Mouse (Mus musculus) naive thymus-derived CD4-positive, alpha-beta T cell, adult 2 months (primary cell): ENCODE measurements around the gene Tprgl.
A peak's percentile ranks its signal among the peaks of the same experiment; 100 is the strongest.

ENCODE experiments used
- DNase-seq: peaks from one replicate; pipeline ENCODE4 v3.0.0-alpha.2; 2011; ENCODE audit warnings: low read depth

The Tprgl gene

GRCm38 (mm10) chr4:154160538-154161390 is at the start of gene Tprgl:
TSS of gene Tprgl (minus strand) at chr4:154160666.
- DNase-seq = peak; percentile 98

GRCm38 (mm10) chr4:154209825-154210224 is 49.4 kb upstream of the Tprgl start:
- DNase-seq = no peak

DNA sequence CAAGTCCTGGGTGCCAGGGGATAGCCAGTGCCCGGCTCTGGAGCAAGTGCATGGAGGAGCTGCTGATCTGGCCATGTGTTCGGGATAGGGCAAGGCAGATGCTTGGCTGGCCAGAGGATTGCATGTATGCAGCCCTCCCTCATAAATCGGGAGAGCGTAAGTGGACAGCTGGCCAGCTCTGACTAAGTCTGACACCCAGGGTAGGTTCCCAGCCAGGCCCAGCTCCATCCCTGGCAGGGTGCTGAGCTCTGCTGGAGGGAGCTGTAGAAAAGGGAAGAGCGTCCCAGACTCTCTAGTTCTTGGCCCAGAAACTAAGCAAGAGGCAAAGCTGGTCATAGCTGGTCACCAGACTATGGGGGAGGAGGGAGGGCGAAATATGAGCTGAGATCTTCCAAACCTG is 48.6 kb upstream of the Tprgl start:
- no peak for DNase-seq

DNA sequence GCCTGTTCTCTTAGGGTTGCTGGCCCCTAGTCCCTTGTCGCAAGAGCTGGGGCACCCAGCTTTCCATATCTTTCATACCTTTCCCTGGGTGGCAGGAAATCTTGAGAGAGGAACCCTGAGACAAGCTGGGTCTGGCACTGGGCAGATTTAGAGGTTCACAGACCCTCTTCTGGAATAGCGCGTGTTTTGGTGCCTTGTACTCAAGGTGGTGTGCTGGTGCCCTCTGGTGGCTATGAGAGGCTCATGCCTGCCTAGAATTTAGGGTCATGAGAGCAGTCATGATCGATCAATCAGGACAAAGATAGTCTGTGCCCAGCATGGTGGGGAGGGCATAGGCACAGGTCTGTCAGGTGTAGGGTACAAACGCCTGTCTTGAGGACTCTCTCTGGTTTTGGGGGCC is 46.8 kb upstream of the Tprgl start:
- peak; percentile 60 for DNase-seq

DNA sequence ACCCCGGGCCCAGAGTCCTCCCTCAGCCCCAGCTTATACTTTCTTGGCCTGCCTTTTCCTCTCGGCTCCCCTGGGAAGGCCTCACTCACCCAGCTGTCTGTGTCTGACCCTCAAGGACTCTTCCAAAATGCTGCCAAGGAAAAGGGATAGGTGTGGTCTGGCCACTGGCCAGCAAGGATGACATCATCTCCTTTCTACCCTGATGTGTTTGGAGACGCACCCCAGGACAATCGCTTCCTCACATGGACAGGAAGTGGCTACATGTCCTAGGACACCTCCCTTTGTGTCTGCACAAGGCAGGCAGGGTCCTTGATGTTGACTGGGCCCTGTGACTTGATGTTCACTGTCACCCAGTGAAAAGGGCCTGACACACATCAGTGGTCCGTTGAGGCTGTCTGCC is 44.9 kb upstream of the Tprgl start:
- no peak for DNase-seq

DNA sequence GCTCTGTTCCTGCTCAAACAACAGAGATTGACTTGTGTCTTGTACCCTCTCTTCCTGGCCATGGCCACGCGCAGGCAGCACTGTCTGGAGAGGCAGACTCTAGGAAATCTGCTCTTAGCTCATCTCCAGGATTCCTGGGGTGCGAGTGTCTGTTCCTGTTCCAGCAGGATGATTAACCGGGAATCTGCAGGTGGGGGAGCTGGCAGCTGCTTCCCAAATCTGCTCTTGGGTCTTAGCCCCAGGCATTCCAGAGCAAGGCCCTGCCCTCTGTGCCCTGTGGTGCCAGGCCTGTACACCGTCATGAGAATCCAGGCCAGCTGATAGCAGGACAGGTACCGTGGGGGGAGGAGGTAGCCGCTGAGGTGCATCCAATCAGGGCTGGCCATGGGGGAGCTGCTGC is 44.1 kb upstream of the Tprgl start:
- no peak for DNase-seq

DNA sequence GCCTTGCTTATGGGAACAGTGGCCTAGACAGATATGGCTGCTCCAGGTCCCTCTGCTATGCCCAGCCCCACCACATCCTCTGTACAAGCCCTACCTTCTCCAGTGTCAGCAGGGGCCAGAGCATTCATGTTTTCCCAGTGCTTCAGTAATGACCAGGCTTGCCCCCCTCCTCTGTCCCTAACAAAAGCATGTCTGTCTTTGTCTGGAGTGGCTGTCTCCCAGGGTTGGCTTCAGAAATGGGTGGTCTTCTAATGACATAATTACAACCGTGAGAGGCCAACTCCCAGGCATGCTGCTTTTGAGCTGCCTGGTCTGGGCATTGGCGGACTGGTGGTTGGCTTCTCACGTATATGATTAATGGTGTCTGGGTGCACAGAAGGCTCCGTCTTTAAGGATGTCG is 41.0 kb upstream of the Tprgl start:
- no peak for DNase-seq

DNA sequence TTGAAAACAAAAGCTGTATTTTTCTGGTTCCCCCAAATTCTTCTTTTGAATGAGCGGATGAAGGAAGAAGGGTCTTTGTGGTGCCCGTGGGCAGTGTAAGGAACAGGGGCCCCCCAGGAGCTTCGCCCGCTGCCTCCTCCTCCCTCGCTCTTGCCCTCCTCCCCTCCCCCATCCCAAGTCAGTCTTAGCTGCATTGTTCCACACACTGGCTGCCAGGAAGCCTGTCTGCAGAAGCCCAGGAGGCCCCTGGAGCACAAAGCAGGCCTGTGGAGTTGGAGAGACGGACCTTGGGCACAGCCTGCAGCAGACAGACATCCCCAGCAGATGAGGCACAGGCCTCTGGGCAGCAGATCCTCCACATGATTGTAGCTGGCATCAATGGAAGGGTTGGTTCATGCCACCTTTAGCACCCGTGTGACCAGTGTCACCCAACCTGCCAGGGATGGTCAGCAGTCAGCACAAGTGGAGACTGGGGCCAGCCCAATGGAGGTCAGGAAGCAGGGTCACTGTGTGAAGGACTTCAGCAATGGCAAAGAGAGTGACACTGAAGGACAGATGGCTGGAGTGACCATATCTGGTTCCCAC is 38.0 kb upstream of the Tprgl start:
- no peak for DNase-seq

- DNase-seq = no peak
Measured at GRCm38 (mm10) chr4:154197961-154198360, 37.5 kb upstream of the Tprgl start.

DNA sequence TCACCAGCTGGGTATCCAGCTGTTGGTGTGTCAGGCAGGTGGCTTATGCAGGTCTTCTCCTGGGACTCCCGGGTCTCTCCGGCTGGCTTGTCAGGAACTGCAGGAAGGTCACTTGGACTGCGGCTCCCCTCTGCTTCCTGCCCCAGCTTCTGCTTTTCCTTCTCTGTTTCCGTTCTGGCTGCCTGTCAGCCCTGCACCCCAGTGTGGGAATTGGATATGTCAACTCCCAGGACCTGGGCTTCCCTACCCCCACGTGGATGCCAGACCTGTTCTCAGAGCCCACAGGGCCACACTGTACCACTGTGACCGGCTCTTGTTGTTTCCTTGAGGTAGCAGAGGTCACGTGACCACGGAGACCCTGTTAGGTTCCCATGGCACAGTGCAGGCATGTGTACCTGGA is 28.5 kb upstream of the Tprgl start:
- no peak for DNase-seq

DNA sequence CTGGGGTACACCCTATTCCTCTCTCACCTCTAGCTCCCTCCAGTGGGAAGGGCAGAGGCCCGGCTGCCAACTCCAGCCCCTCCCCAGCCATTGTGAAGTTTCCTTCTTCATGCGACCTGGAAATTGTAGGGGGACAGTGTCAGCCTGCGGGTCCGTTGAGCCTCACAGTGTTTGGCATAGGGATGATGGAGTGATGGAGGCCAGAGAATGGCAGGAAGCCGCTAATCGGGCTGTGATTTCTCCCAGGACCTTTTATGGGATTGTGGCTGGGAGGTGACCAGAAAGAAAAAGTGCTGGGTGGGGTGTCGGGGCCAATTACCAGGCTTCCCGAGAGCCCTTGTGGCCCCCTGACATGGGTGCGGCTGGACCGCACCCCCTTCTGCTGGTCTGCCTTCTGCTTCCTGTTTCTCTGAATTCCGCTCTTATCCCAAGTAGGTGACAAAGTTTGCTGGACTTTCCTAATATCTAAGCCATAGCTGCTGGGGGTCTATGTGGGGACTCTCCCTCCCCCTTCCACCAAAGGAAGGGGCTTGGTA is 25.6 kb upstream of the Tprgl start:
- no peak for DNase-seq

- DNase-seq = no peak
Measured at GRCm38 (mm10) chr4:154185001-154185400, 24.5 kb upstream of the Tprgl start.

GRCm38 (mm10) chr4:154183566-154183965 is 23.1 kb upstream of the Tprgl start:
- DNase-seq = no peak

GRCm38 (mm10) chr4:154181001-154181400 is 20.5 kb upstream of the Tprgl start:
- DNase-seq = no peak

DNA sequence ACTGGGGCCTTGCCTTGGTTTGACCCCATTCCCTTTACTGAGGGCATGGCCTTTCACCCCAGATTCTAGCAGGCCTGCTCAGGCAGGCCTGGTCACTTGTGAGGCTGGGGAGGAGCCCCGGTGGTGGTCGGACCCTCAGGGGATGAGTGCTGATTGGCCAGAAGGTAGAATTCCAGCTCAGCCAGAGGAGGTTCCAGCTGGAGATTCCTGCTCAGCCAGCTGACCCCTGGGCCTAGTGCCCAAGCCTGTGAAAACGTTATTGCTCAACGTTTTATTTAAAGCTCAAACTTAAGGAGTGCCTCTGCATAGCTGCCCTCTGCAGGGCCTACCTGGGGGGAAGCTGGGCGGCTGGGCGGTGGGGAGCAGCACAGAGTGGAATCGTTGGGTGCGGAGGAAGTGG is 16.8 kb upstream of the Tprgl start:
- DNase-seq = no peak

GRCm38 (mm10) chr4:154171931-154172604 is 11.6 kb upstream of the Tprgl start:
- no peak for DNase-seq

DNA sequence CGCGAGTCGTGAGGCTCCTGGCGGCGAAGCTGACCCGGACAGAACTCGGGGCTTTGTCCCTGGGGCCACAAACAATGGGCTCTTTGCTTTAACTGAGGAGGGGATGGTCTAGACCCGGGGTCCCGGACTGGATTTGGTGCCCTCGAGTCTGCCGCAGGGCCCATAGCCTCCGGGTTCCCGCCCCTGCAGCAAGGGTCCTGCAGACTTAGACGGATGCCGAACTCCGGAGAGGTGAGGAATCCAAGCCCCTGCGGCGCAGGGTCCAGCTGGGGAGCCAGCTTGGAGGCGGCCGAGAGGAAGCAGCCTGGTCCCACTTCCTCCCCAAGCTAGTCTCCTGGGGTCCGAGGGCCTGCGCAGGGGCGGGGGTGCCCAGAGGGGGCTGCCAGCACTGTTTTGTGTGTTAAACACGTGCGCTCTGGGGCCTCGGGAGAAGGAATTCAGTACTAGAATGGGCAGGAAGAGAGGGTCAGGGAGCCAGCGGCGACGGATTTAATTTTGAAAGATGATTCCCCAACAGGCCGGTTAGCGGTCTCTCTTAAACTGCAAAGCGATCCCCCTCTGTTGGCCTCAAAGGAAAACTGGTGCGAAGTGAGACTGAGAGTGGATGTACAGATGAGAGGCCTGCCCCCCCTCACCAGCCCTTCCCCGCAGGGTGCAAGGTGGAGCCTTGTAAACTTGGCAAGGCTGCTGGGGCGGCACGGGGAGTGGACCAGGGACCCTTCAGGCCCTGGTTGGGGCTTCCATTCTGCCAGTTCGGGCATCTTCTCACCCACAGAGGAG is 10.9 kb upstream of the Tprgl start:
- no peak for DNase-seq

- DNase-seq = no peak
Measured at GRCm38 (mm10) chr4:154170506-154171150, 10.2 kb upstream of the Tprgl start, which contains the start of gene Megf6. TSS of gene Megf6 (plus strand) at chr4:154170730.

- DNase-seq = no peak
Measured at GRCm38 (mm10) chr4:154170021-154170420, 9.6 kb upstream of the Tprgl start.

DNA sequence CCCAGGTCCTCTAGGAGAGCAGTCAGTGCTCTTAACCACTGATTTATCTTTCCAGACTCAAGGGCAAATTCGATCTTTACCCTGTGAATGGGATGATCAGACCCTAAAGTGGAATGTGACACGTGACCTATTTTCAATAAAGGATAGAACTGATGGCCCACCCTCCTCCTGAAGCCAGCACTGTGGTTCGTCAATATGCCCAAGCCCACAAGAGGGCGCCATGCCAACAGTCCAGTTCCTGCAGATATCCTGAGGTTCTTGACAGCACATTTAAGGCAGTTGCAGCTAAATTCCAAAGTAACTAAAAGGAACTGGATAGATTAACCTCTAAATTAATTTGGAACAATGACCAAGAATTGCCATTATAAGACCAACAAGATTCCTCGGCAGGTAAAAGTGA is 6.6 kb upstream of the Tprgl start:
- DNase-seq = peak; percentile 59

DNA sequence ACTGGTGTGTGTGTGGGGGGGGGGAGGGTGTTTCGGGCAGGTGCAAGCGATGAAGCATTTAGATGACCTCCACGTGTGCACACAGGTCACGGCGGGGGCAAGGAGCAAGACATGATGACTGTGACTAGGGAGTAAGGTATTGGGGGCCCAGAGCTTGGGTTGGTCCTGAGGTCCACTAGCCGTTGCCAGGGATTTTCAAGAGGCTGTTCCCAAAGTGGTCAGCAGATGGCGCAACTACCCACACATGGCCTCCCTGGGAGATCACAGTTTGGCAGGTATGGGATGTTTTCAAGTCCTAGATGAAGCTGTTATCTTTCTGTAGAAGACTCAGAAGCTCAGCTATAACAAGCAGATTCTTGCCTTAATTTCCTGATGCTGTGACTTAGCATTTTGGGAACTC is 2.8 kb upstream of the Tprgl start:
- peak; percentile 85 for DNase-seq
